Mouse (Mus musculus): Measurements from ENCODE around the gene Taf4.

Gene Taf4

GRCm38 (mm10) chr2:179941696-179942095 is 34.8 kb downstream of the Taf4 start:
- no peak for DNase-seq (ENCODE audit: inconsistent ontology term)

GRCm38 (mm10) chr2:179937091-179937490 is 39.4 kb downstream of the Taf4 start:
- DNase-seq (ENCODE audit: inconsistent ontology term), result no peak

GRCm38 (mm10) chr2:179934165-179934564 is 42.3 kb downstream of the Taf4 start:
- no peak for DNase-seq (ENCODE audit: inconsistent ontology term)

GRCm38 (mm10) chr2:179931741-179932140 is 44.7 kb downstream of the Taf4 start:
- DNase-seq (ENCODE audit: inconsistent ontology term), result no peak

- no peak for DNase-seq (ENCODE audit: inconsistent ontology term)
Measured at GRCm38 (mm10) chr2:179929166-179929565, 47.3 kb downstream of the Taf4 start.

GRCm38 (mm10) chr2:179924038-179924437 is 52.4 kb downstream of the Taf4 start:
- no peak for DNase-seq (ENCODE audit: inconsistent ontology term)

GRCm38 (mm10) chr2:179921021-179921653 is 55.3 kb downstream of the Taf4 start:
- DNase-seq (ENCODE audit: inconsistent ontology term), result no peak

- no peak for DNase-seq (ENCODE audit: inconsistent ontology term)
Measured at GRCm38 (mm10) chr2:179920042-179920441, 56.4 kb downstream of the Taf4 start.

- DNase-seq (ENCODE audit: inconsistent ontology term), result peak; percentile 57
Measured at GRCm38 (mm10) chr2:179916877-179917673, 59.4 kb downstream of the Taf4 start.

- no peak for DNase-seq (ENCODE audit: inconsistent ontology term)
Measured at GRCm38 (mm10) chr2:179914246-179914645, 62.2 kb downstream of the Taf4 start.

GRCm38 (mm10) chr2:179913349-179913748 is 63.1 kb downstream of the Taf4 start:
- no peak for DNase-seq (ENCODE audit: inconsistent ontology term)

GRCm38 (mm10) chr2:179912911-179913310 is 63.5 kb downstream of the Taf4 start:
- DNase-seq (ENCODE audit: inconsistent ontology term), result no peak

GRCm38 (mm10) chr2:179896949-179897348 is 79.5 kb downstream of the Taf4 start:
- DNase-seq (ENCODE audit: inconsistent ontology term), result no peak

GRCm38 (mm10) chr2:179891048-179891447 is 85.4 kb downstream of the Taf4 start:
- no peak for DNase-seq (ENCODE audit: inconsistent ontology term)

GRCm38 (mm10) chr2:179884561-179884960 is 91.9 kb downstream of the Taf4 start:
- DNase-seq (ENCODE audit: inconsistent ontology term), result no peak

GRCm38 (mm10) chr2:179877551-179878215 is 98.8 kb downstream of the Taf4 start:
- DNase-seq (ENCODE audit: inconsistent ontology term), result peak; percentile 29

GRCm38 (mm10) chr2:179875147-179875546 is 101.3 kb downstream of the Taf4 start:
- peak; percentile 65 for DNase-seq (ENCODE audit: inconsistent ontology term)

- DNase-seq (ENCODE audit: inconsistent ontology term), result no peak
Measured at GRCm38 (mm10) chr2:179873315-179873714, 103.1 kb downstream of the Taf4 start.

- DNase-seq (ENCODE audit: inconsistent ontology term), result peak; percentile 10
Measured at GRCm38 (mm10) chr2:179872724-179873123, 103.7 kb downstream of the Taf4 start.

- DNase-seq (ENCODE audit: inconsistent ontology term), result peak; percentile 77
Measured at GRCm38 (mm10) chr2:179869871-179870270, 106.6 kb downstream of the Taf4 start.

- DNase-seq (ENCODE audit: inconsistent ontology term), result no peak
Measured at GRCm38 (mm10) chr2:179867669-179868068, 108.8 kb downstream of the Taf4 start.

GRCm38 (mm10) chr2:179865097-179865496 is 111.3 kb downstream of the Taf4 start:
- no peak for DNase-seq (ENCODE audit: inconsistent ontology term)

- DNase-seq (ENCODE audit: inconsistent ontology term), result peak; percentile 18
Measured at GRCm38 (mm10) chr2:179863266-179863665, 113.2 kb downstream of the Taf4 start.
